Mouse (Mus musculus) embryonic facial prominence, embryonic 14.5 days (tissue): ENCODE results near the gene Kmt5b. TPM values are rescaled to one million over a fixed set of nuclear protein-coding genes. Genes with fewer than 3 reads are reported as not detected.

Source experiments
- ATAC-seq: fragments of 200-750 bp; cut with Nextera tagmentation; 2 replicates; pipeline ENCODE4 v1.8.0; 2017; ENCODE audit warnings: low read depth, moderate number of reproducible peaks, moderate TSS enrichment
- DNase-seq: peaks from one replicate; pipeline ENCODE4 v3.0.0-alpha.2; 2015; ENCODE audit warnings: low spot score
- H3K27ac ChIP-seq: fragments of 300-500 bp; sonication (generic); replicated peaks from 2 replicates; pipeline ENCODE4 v1.5.1; 2014; ENCODE audit warnings: low read depth, mild to moderate bottlenecking, low read length, moderate library complexity
- H3K27me3 ChIP-seq: fragments of 300-500 bp; sonication (generic); replicated peaks from 2 replicates; pipeline ENCODE4 v1.6.1; 2014; ENCODE audit warnings: low read length; ENCODE audit not compliant: control insufficient read depth, insufficient read depth
- H3K36me3 ChIP-seq: fragments of 300-500 bp; sonication (generic); 2 replicates; pipeline ENCODE4 v1.6.1; 2014; ENCODE audit warnings: low read length, mixed read lengths; ENCODE audit not compliant: control insufficient read depth, insufficient read depth
- H3K4me1 ChIP-seq: fragments of 300-500 bp; sonication (generic); 2 replicates; pipeline ENCODE4 v1.6.1; 2014; ENCODE audit warnings: antibody characterized with exemption, low read length; ENCODE audit not compliant: control insufficient read depth, insufficient read depth
- H3K4me2 ChIP-seq: fragments of 300-500 bp; sonication (generic); 2 replicates; pipeline ENCODE4 v1.6.1; 2014; ENCODE audit warnings: low read depth, mild to moderate bottlenecking, low read length, moderate library complexity, mixed read lengths
- H3K4me3 ChIP-seq: fragments of 300-500 bp; sonication (generic); 2 replicates; pipeline ENCODE4 v1.5.1; 2014; ENCODE audit warnings: low read depth, mild to moderate bottlenecking, low read length
- H3K9ac ChIP-seq: fragments of 300-500 bp; sonication (generic); 2 replicates; pipeline ENCODE4 v1.6.1; 2014; ENCODE audit warnings: low read depth, mild to moderate bottlenecking, low read length, moderate library complexity, mixed read lengths
- H3K9me3 ChIP-seq: fragments of 300-500 bp; sonication (generic); 2 replicates; pipeline ENCODE4 v1.6.1; 2016; ENCODE audit warnings: low read length; ENCODE audit not compliant: control insufficient read depth
- WGBS: fragments of 180-500 bp; shearing (Covaris S2); extraction: QIAGEN DNeasy Blood & Tissue Kit; methylation state at CpG from one replicate; pipeline ENCODE4 v1.1.7; 2014; 5-methylcytosine and 5-hydroxymethylcytosine counted together
- polyA plus RNA-seq: library from polyadenylated mRNA; unstranded; fragments of >200 nt; fragmentation: Nextera tagmentation; extraction: Ambion mirVana; gene quantifications from 2 replicates; pipeline ENCODE4 v1.2.1, GENCODE M21; 2014

Kmt5b gene
- polyA plus RNA-seq, 1 experiment from 2014 or later = 25.6 TPM

DNA sequence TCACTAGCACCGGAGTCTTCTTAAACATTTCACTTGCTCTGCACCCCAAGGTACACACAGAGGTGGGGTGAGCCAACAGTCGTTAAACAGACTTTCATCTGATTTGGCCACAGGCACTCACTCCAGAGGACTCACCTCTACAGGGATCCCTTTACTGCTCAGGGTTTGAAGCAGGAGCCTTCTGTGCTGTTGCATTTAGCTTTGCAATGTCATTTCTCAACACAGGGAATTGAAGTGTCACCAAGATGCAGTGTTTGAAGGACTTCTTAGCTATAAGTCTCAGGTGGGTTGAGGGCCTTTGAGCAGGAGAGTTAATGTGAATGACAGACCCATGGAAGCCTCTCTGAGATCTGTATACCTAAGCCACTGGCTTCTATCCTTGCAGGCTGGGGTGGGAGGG, 76.4 kb downstream of the Kmt5b start:
- no peak overlapping the region for H3K4me2 ChIP-seq
- H3K27ac ChIP-seq = no peak overlapping the region
- H3K4me3 ChIP-seq = no peak overlapping the region
- no peaks in the 10 kb centered on the region for H3K9me3 ChIP-seq
- no peaks in the 10 kb centered on the region for H3K27me3 ChIP-seq
- H3K36me3 ChIP-seq = no peaks in the 10 kb centered on the region
- ATAC-seq = no peak
- 73% methylated on average over 2 of the region's 2 CpGs for WGBS
- H3K9ac ChIP-seq = no peak overlapping the region
- no peaks in the 10 kb centered on the region for H3K4me1 ChIP-seq
- DNase-seq = no peak

GRCm38 (mm10) chr19:3844836-3845235, 77.6 kb downstream of the Kmt5b start:
- H3K27ac ChIP-seq = no peak overlapping the region
- H3K4me3 ChIP-seq = no peak overlapping the region
- H3K36me3 ChIP-seq = no peaks in the 10 kb centered on the region
- ATAC-seq (no peak), DNase-seq (no peak)
- H3K4me2 ChIP-seq = no peak overlapping the region
- H3K4me1 ChIP-seq = no peaks in the 10 kb centered on the region
- 95% methylated on average over 1 of the region's 1 CpGs for WGBS
- H3K9me3 ChIP-seq = no peaks in the 10 kb centered on the region
- H3K27me3 ChIP-seq = no peaks in the 10 kb centered on the region
- no peak overlapping the region for H3K9ac ChIP-seq

- Histone ChIP-seq H3K27ac (no peak overlapping the region), H3K27me3 (no peaks in the 10 kb centered on the region), H3K9ac (no peak overlapping the region), H3K36me3 (no peaks in the 10 kb centered on the region), H3K4me3 (no peak overlapping the region), H3K4me2 (no peak overlapping the region), H3K4me1 (no peaks in the 10 kb centered on the region), H3K9me3 (no peaks in the 10 kb centered on the region)
- no peak for ATAC-seq
- DNase-seq = no peak
- WGBS = 87% methylated on average over 10 of the region's 11 CpGs
These were observed 78.1 kb downstream of the Kmt5b start for GRCm38 (mm10) chr19:3845339-3845738.

- WGBS = 33% methylated on average over 1 of the region's 1 CpGs
- H3K9me3 ChIP-seq = no peaks in the 10 kb centered on the region
- H3K4me2 ChIP-seq = no peak overlapping the region
- ATAC-seq (no peak), DNase-seq (no peak)
- H3K4me1 ChIP-seq = peaks cover 2% of the 10 kb centered on the region
- no peak overlapping the region for H3K4me3 ChIP-seq
- H3K27ac ChIP-seq = no peak overlapping the region
- no peaks in the 10 kb centered on the region for H3K27me3 ChIP-seq
- H3K36me3 ChIP-seq = no peaks in the 10 kb centered on the region
- H3K9ac ChIP-seq = no peak overlapping the region
These were observed 78.7 kb downstream of the Kmt5b start for GRCm38 (mm10) chr19:3845803-3846406.

DNA sequence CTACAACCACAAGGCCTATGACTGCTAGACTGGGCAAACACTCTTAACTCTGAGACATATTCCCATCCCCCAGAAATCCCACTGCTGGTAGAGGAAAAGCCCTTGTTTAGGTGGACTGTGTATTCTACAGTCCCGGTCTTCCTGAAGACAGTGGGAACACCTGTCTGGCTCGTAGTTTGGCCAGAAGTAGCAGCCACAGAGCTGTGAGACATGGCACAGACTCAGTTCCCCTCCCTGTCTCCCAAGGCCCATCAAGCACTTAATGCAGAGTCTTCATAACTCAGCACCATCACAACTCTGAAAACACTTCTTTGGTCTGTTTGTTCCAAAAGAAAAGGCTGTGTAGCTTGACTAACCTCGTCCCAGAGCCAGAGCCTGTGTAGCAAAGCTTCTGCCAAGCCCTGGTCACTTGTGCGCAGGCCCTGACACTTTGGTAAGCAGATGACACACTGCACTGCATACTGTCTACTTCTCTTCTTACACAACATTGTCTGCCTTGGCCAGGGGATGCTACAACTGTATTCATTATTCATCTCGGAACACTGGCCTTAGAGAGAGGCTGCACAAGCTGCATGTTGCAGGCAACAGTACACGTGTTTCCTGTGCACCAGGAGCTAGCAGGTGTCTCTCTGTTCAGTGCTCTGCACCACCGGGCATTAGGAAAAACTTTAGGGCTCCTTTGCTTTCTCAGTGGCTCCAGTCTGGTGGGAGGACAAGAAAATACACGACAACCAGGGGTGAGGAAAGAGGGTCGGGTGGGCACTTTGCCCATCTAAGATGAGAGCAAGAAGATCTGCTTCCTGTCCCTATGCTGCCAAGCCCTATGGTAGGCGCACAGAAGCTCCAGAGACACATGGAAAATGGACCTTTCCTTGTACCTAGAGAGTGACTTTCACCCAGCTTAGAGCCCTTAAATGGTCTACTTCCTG, 79.7 kb downstream of the Kmt5b start:
- peaks cover 6% of the 10 kb centered on the region for H3K4me1 ChIP-seq
- no peaks in the 10 kb centered on the region for H3K9me3 ChIP-seq
- no peak for DNase-seq
- no peak overlapping the region for H3K4me3 ChIP-seq
- H3K9ac ChIP-seq = no peak overlapping the region
- no peak overlapping the region for H3K4me2 ChIP-seq
- WGBS = 79% methylated on average over 10 of the region's 10 CpGs
- H3K27ac ChIP-seq = no peak overlapping the region
- no peaks in the 10 kb centered on the region for H3K27me3 ChIP-seq
- no peaks in the 10 kb centered on the region for H3K36me3 ChIP-seq
- ATAC-seq = no peak

DNA sequence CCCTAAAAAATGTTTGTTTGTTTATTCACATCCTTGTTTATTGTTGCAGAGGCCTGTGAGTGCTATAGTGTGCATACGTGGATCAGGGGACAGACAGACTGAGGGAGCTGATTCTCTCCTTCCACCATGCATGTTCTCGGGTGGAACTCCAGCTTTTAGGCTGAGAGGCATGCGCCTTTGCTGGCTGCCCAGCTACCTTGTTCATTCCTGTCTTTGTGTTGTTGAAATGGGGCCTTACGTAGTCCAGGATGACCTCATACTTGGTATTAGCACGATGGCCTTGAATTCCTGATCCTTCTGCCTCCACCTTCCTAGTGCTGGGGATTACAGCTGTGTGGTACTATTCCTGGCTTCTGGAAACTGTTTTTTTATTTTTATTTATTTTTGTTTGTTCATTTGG, 80.5 kb downstream of the Kmt5b start:
- peaks cover 6% of the 10 kb centered on the region for H3K4me1 ChIP-seq
- no peaks in the 10 kb centered on the region for H3K9me3 ChIP-seq
- H3K27me3 ChIP-seq = no peaks in the 10 kb centered on the region
- H3K4me2 ChIP-seq = no peak overlapping the region
- H3K27ac ChIP-seq = no peak overlapping the region
- 87% methylated on average over 5 of the region's 5 CpGs for WGBS
- no peak overlapping the region for H3K4me3 ChIP-seq
- H3K36me3 ChIP-seq = no peaks in the 10 kb centered on the region
- DNase-seq = no peak
- no peak overlapping the region for H3K9ac ChIP-seq
- ATAC-seq = no peak

- DNase-seq = no peak
- 80% methylated on average over 7 of the region's 7 CpGs for WGBS
- H3K4me2 ChIP-seq = no peak overlapping the region
These were observed 81.1 kb downstream of the Kmt5b start for GRCm38 (mm10) chr19:3848207-3848808.

DNA sequence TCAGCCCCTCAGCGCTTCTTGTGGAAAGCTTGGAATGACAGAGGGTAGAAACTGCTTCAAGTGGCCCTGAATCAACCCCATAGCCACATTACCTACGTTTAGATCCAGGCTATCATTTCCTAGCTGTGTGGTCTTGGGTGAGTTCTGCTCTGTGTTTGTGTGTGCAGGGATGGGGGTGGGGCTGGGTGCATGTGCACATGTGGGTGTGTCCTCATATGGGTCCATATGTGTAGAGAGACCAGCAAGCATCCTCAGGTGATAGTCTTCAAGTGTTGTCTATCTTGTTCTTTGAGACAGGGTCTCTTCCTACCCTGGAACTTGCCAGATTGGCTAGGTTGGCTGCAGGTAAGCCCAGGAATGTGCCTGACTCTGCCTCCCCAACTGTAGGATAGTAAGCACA, 82.0 kb downstream of the Kmt5b start:
- no peak overlapping the region for H3K4me2 ChIP-seq
- H3K4me1 ChIP-seq = peaks cover 17% of the 10 kb centered on the region
- H3K9me3 ChIP-seq = no peaks in the 10 kb centered on the region
- H3K27ac ChIP-seq = no peak overlapping the region
- H3K4me3 ChIP-seq = no peak overlapping the region
- H3K36me3 ChIP-seq = no peaks in the 10 kb centered on the region
- ATAC-seq = no peak
- DNase-seq = no peak
- WGBS = 85% methylated on average over 2 of the region's 2 CpGs
- no peak overlapping the region for H3K9ac ChIP-seq
- no peaks in the 10 kb centered on the region for H3K27me3 ChIP-seq

More at GRCm38 (mm10) chr19:3848207-3848808, 81.1 kb downstream of the Kmt5b start:
- no peak overlapping the region for H3K27ac ChIP-seq
- no peaks in the 10 kb centered on the region for H3K27me3 ChIP-seq
- H3K4me3 ChIP-seq = no peak overlapping the region
- H3K9ac ChIP-seq = no peak overlapping the region
- no peak for ATAC-seq
- peaks cover 9% of the 10 kb centered on the region for H3K4me1 ChIP-seq
- no peaks in the 10 kb centered on the region for H3K36me3 ChIP-seq
- H3K9me3 ChIP-seq = no peaks in the 10 kb centered on the region
